Mouse (Mus musculus) cerebellum, adult (tissue): ENCODE results near the gene Wiz.
A peak's percentile ranks its signal among the peaks of the same experiment; 100 is the strongest.

Experiments
- ATAC-seq: cut with Nextera tagmentation; 2 replicates; pipeline ENCODE4 v1.9.2; 2017; ENCODE audit warnings: mild to moderate bottlenecking, moderate library complexity, mixed read lengths; ENCODE audit not compliant: insufficient number of reproducible peaks, low FRiP score, low TSS enrichment

The Wiz gene

DNA sequence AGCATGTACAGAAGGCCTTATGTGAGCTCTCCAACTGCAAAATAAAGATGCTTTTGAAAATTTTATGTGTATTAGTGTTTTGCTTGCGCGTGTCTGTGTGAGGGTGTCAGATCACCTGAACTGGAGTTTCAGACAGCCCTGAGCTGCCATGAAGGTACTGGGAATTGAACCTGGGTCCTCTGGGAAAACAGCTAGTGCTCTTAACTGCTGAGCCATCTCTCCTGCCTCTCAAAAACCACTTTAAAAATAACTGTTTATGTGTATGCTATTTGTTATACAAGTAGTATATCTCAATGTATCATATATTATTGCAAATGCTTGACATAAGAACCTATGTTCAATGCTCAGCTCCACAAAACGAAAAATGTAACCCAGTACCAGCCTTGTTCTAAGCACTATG, 38.0 kb downstream of the Wiz start:
- no peak for ATAC-seq

- peak; percentile 97 for ATAC-seq
Observed at GRCm38 (mm10) chr17:32350382-32350983, 38.8 kb downstream of the Wiz start, which contains the start of gene Akap8l. Gene Akap8l (minus strand): TSS chr17:32350607.

DNA sequence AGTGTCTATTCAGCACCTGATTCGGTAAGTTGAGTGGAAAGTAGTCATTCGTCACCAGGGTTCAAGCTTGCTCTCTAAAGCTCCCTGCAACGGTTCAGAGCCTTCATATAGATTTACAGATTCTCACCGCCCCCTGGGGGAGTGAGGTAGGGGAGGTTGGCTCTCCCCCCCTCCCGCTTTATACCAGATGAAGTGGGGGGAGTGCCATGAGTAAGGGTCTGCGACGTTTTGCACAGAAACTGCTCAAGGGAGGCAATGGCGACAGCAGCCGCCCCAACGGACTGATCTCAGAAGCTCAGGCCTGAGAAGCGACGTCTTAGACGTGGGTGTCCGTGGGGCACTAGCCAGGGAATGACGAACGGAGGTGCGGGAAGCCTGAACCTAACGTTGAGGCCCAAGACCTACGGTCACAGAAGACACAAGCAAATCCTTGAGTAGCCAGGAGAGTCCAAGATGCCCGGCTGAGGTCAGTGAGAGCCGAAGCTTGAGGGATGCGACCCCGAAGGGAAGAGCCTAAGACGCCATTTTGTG, 39.3 kb downstream of the Wiz start:
- ATAC-seq = no peak

DNA sequence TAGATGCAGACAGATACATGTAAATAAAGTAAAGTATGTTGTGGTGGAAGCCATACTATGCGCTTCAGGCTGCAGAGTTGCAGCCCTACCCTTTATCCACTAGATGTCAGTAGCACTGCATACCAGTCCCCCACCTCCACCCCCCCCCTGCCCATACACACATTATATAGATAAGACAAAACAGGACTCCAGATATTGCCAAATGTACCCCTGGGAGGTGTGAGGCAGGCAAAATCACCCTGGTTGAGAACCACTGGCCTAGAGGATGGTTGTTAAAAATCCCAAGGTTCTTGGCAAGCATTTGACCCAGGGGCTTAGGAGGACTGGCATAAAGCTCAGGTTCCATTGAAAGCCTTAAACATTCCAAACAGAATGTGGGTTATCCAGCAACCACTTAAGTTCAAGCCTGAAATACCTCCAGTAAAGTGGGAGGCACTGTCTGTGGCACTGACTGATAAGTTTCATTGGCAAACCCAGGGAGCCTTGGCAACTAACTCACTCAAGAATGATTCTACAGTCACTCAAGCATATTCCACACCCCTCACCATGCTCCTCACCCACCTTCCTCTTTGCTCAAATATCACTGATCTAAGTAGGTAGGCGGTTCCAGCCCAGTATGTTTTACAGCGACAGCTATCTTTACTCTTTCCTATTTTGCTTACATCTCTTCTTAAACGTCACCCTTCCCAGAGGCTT, 40.1 kb downstream of the Wiz start:
- ATAC-seq = no peak

GRCm38 (mm10) chr17:32348406-32348805, 40.8 kb downstream of the Wiz start:
- no peak for ATAC-seq

DNA sequence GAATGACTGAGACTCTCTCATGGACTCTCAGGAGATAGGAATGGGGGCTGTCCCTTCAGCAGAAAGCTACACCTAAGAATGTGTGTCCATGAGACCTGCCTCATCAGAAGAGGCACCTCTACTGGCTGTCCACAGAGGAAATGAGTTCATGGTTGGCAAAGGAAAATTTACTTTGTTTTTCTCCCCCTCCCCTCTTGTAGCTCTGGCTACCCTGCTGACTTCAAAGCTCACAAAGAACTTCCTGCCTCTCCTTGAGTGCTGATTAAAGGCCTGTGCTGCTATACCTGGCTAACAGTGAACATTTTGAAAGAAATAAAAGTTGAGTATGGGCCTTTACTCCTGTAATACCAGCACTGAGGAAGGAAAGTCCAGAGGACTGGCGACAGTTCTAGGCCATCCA, 48.1 kb downstream of the Wiz start:
- no peak for ATAC-seq

DNA sequence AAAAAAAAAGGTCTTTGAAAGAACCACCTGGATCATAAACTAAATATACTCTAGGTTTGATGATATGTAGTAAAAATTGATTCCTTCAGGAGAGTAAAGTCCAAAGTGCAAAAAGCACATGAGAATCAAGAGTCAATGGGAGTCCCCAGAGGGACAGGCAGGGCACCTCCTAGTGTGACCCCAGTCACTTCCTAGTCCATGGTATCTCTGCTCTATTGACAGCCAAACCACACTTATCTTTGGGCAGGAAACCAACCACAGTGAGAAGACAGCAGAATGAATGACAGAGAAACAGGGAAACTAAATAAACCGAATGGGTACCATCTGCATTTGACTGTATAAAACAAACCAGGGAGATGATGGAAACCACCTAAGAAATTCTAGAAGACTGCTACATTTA, 49.1 kb downstream of the Wiz start:
- no peak for ATAC-seq

- no peak for ATAC-seq
Observed at GRCm38 (mm10) chr17:32335869-32336268, 53.4 kb downstream of the Wiz start.

DNA sequence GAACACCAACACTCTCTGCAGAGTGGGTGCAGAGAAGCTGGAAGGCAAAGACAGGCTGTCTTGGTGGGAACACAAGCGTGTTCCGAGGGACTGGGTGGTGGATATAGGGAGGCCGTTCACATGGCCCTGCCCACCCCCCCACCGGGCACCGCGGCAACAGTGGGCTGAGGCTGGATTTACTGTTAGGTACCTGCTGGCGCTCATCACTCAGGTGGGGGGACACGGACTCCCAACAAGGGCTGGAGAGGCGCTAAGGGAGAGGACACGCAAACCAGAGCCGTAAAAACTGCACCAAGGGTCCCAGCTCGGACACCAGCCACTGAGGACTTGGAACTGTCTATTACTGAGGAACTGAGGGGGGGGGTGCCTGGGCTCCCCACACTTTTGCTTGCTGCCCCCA, 54.3 kb downstream of the Wiz start:
- ATAC-seq = no peak

DNA sequence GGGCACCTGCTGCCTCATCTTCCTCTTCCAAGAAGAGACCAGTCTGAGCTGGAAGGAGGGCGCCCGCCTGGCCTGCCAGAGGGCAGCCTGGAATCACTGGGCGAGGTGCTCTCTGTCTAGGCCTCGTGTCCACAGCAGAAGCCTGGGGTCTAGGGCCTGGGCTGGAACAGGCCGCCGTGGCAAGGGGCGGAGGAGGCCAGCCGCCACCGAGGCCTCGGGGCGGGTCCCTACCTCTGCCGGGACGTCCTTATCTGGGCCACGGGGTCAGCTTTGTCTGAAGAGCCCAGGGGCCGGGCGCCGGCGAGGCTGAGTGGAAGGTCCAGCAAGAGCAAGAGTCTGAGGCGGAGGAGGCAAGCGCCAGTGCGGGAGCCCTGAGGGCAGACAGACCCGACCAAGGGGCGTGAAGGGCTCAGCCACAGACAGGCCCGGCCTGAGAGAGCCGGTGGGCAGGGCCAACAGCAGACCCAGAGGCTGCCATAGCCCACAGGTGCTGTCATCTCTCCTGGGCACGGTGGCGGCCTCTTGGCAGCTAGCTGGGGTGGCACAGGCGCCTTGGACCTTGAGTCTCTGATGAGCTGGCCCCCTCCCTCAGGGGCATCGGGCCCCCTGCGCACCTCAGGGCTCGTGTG, 55.5 kb downstream of the Wiz start:
- ATAC-seq = no peak

DNA sequence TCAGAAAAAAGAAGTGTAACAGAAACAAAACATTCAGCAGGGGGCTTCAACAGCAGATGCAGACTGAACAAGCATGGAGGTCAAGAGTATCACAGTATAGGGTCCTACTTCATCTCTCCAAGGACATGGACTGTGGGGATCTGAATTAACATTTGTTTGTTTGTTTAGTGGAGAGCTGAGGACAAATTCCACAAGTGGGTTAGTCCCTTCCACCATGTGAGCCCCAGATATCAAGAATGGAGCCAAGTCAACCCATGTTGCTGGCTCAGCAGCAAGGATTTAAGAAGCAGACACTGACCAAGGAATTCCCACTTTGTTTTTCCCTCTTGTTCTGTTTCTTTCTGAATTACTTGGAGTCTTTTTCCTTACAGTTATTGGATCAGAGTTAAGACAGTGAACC, 61.7 kb downstream of the Wiz start:
- no peak for ATAC-seq

DNA sequence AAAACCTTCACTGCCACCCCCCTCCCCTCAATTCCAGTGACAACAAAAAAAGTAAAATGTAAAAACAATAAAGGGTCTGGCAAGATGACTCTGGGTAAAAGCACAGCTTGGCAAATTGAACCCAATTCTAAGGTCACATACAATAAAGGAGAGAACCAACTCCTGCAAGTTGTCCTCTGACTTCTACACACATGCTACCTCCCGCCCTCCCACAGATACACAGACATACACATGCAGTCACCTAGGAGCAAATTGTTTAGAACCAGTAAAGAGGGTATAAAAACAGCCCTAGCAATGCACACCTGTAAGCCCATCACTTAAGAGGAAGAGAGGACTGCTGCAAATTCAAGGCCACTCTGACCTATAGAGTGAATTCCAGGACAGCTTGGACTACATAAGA, 66.4 kb downstream of the Wiz start:
- ATAC-seq = no peak

GRCm38 (mm10) chr17:32321836-32322235, 67.4 kb downstream of the Wiz start:
- ATAC-seq = no peak

- ATAC-seq = peak; percentile 60; the same call in 1 of the 2 replicates
Observed at GRCm38 (mm10) chr17:32321390-32321734, 67.9 kb downstream of the Wiz start.

DNA sequence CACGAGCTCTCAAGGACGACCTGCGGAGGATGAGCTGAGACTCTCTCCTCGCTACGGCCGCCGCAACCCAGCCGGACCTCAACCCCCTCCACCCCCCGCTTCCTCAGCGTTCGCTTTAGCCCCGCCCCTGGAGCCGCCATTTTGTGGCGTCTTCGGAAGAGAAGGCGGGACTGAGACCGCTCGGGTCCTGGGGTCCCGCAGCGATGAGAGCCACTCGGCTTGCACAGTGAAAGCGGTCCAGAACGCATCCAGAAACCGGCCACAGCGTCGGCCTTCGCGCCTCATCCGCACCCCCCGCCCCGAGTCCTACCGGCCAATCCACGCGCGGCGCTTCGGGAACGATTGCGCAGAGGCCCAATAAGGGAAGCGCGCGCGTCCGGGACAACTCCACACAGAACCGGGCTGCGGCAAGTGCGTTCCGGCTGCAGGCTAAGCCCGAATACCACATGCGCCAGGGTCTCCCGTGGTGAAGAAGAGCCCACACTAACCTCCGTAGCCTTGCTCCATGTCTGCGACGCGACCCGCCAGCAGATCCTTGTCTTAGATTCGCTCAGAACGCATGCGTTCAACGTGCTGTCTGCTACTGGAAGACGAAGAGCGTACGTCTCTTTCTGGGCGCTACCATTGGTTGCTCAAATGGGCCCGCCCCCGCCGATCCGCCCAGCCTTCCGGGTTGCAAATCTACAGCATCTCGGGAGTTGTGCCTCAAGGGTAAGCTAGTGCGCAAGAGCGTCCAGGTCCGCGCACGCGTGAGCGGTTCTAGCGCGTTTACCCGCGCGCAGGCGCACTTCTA, 68.4 kb downstream of the Wiz start, which contains the start of gene Akap8:
Gene Akap8, minus strand, starts transcription at position 642 of the 793 bp plus-strand sequence.
- peak; percentile 95 for ATAC-seq

GRCm38 (mm10) chr17:32319950-32320349, 69.3 kb downstream of the Wiz start:
- ATAC-seq = no peak

DNA sequence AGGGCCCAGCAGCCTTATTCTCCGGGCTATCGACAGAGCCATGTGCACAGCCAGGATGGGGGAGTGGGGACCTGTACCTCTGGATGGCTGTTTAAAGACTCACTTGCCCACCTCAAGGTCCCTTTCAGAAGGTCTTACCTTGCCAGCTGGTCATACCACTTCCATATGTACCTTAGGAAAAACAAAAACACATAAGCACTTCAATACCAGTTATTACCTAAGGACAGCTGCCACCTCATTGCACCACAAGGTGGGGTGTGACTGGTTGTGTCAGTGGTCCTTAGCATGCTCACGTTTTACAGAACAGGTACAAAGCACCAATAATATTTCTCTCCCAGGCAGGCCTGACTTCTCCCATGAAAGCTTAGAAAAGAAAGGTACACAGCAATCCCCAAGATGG, 71.5 kb downstream of the Wiz start:
- ATAC-seq = no peak

GRCm38 (mm10) chr17:32317032-32317431, 72.2 kb downstream of the Wiz start:
- ATAC-seq = no peak

DNA sequence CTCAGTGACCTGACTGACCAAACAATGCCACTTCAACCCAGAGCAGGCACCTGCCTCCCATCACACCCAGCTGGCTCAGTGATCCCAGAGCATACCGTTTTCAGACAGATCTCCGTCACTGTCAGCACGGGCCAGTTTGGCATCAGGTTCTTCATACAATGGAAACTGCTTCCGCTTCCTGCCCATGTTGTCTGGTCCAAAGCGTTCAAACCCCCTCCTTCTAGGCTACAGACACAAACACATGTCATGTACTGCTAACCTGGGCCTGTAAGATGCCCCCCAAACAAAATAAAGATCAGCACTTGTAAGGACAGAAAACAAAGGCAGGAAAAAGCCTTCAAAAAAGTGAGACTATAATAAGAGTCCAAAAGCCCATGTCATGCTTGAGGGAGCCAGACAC, 73.7 kb downstream of the Wiz start:
- no peak for ATAC-seq

DNA sequence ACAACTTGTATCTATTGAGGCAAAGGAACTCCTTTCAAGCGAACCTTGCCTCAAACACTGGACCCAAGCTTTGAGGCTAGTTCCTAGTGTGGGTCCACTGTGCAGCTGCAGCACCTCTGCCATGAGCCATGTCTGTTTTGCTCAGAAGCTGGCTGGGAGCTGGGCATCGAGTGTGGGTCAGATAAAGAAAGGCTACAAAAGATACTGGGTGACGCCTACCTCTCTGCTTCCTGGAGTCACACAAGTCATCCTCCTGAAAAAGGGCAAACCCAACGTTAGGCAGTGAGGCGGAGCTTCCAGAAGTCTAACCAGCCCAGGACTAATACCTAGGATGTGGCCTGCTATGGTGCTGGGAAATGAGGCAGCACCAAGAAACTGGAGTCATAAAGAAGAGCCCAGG, 75.3 kb downstream of the Wiz start:
- no peak for ATAC-seq

- ATAC-seq = no peak
Observed at GRCm38 (mm10) chr17:32312801-32313200, 76.4 kb downstream of the Wiz start.
